Mouse (Mus musculus): ENCODE measurements around the gene Gnao1.

GRCm38 (mm10) chr8:93950133-93950532, 140.4 kb downstream of the Gnao1 start:
- TF ChIP-seq CTCF (IDR thresholded peaks at IDR 0.05; ENCODE audit: insufficient read depth, low read depth, low read length) (no peak), POLR2A (IDR thresholded peaks at IDR 0.05; ENCODE audit: insufficient read depth, low read depth, low read length) (no peak)

All from olfactory bulb, adult 2 months (tissue).